Mouse (Mus musculus): ENCODE data around the gene Uvssa.

- TF ChIP-seq GATA1 (IDR thresholded peaks at IDR 0.05; ENCODE audit: low read length) (no peak), TAL1 (IDR thresholded peaks at IDR 0.05; ENCODE audit: low read length) (no peak)
Measured at GRCm38 (mm10) chr5:33431173-33432005, 53.0 kb downstream of the Uvssa start.
